Mouse (Mus musculus): ENCODE data around the gene Igfbp7.

GRCm38 (mm10) chr5:77348901-77349300, 58.9 kb downstream of the Igfbp7 start:
- TF ChIP-seq EP300 (IDR thresholded peaks at IDR 0.05; ENCODE audit: insufficient read depth, low read depth, low read length) = no peak
- TF ChIP-seq CTCF (IDR thresholded peaks at IDR 0.05) = no peak

Data from heart, adult 2 months (tissue).